Mouse (Mus musculus): ENCODE measurements around the gene Txnrd1. TPM values are rescaled to one million over a fixed set of nuclear protein-coding genes. Genes with fewer than 3 reads are reported as not detected.

Gene Txnrd1
- polyA plus RNA-seq, 1 experiment from 2014 or later: 124 TPM

DNA sequence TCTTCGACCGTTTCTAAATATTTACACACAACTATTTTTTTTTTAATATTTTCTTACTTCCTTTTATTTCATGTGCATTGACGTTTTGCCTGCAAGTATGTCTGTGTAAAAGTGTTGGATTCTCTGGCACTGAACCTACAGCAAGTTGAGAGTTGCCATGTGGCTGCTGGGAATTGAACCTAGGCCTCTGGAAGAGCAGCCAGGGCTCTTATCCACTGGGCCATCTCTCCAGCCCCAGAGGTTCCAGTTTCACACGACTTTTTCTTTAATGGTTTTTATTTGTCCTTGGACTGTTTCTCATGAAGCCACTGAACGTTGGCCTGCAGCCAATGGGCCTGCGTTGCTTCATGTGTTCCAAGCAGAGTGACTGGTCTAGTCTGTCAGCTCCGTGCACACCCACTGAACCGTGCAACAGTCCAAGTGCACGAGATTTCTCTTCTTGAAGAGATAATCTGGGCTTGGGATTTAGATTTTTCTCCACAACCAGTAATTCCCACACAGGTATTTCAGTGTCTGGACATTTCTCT, 55.8 kb downstream of the Txnrd1 start:
- ATAC-seq (no peak), DNase-seq (ENCODE audit: low read depth, low spot score) (peak; percentile 35)
- ChIA-PET CTCF (interaction anchor here (1.2 kb wide), 1 partner anchor 94 kb away, joined by 4 read pairs; no protein-coding TSS in a partner anchor), POLR2A (no interaction called here)
- TF ChIP-seq CTCF (IDR thresholded peaks at IDR 0.05): no peak
- no peaks in the 10 kb centered on the region for H3K27me3 ChIP-seq
- in situ Hi-C loops (cut with MboI; ENCODE audit: low pct_unique_long_range_greater_than_20kb): no loop called here

GRCm38 (mm10) chr10:82890936-82891335, 57.2 kb downstream of the Txnrd1 start:
- no peak for TF ChIP-seq CTCF (IDR thresholded peaks at IDR 0.05)
- ChIA-PET POLR2A (interaction anchor here (0.6 kb wide), 2 partner anchors 46 to 1821 kb away, joined by 3 read pairs; no protein-coding TSS in a partner anchor), CTCF (interaction anchor here (0.9 to 1.4 kb wide), 3 partner anchors 10 to 79 kb away, joined by 3 to 4 read pairs (median 3); no protein-coding TSS in a partner anchor)
- no peak for ATAC-seq
- no peaks in the 10 kb centered on the region for H3K27me3 ChIP-seq
- no peak for DNase-seq (ENCODE audit: low read depth, low spot score)
- in situ Hi-C loops (cut with MboI; ENCODE audit: low pct_unique_long_range_greater_than_20kb): no loop called here

- POLR2A ChIA-PET: no interaction called here
Measured at GRCm38 (mm10) chr10:82891427-82891826, 57.7 kb downstream of the Txnrd1 start.

DNA sequence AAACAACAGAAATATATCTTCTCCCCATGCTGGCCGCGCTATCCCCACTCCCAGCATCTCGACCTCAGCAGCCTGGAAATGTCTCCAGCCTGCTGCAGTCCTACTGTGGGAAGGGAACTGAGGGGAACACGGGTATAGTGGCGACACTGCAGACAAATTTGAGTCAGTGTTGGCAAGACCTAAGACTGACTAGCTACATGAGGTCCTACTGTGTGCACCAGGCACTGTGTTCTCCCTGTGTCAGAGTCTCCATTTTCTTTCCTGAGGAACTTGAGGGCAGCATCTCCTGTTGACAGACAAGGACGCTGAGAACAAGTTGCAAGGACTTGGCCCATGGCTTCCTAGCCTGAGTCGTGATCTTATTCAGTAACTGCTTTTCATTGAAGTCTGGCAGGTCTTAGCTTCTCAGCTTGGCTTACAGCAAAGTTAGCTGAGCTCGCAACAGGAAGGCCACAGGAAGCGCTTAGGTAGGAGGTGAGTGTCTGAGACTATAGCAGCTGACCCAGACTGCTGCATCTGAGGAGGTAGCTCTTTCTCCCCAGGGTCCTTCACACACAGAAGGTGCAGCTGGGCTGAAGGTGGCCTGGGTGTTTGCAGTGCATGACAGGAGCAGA, 58.8 kb downstream of the Txnrd1 start:
- POLR2A ChIA-PET: no interaction called here
- no peak for DNase-seq (ENCODE audit: low read depth, low spot score)
- in situ Hi-C loops (cut with MboI; ENCODE audit: low pct_unique_long_range_greater_than_20kb): no loop called here
- CTCF ChIA-PET: interaction anchor here (1.0 to 1.3 kb wide), 4 partner anchors 9 to 81 kb away, joined by 3 read pairs; no protein-coding TSS in a partner anchor
- no peak for ATAC-seq
- H3K27me3 ChIP-seq: no peaks in the 10 kb centered on the region
- no peak for TF ChIP-seq CTCF (IDR thresholded peaks at IDR 0.05)

More at GRCm38 (mm10) chr10:82891427-82891826, 57.7 kb downstream of the Txnrd1 start:
- CTCF ChIA-PET: interaction anchor here (1.4 kb wide), 1 partner anchor 80 kb away, joined by 3 read pairs; no protein-coding TSS in a partner anchor
- in situ Hi-C loops (cut with MboI; ENCODE audit: low pct_unique_long_range_greater_than_20kb): no loop called here
- no peaks in the 10 kb centered on the region for H3K27me3 ChIP-seq
- no peak for DNase-seq (ENCODE audit: low read depth, low spot score)
- TF ChIP-seq CTCF (IDR thresholded peaks at IDR 0.05): no peak
- no peak for ATAC-seq

GRCm38 (mm10) chr10:82893872-82894650, 60.3 kb downstream of the Txnrd1 start:
- DNase-seq (ENCODE audit: low read depth, low spot score) (no peak), ATAC-seq (no peak)
- in situ Hi-C loops (cut with MboI; ENCODE audit: low pct_unique_long_range_greater_than_20kb): no loop called here
- H3K27me3 ChIP-seq: no peaks in the 10 kb centered on the region
- TF ChIP-seq CTCF (IDR thresholded peaks at IDR 0.05): no peak
- CTCF ChIA-PET: interaction anchor here (1.2 to 1.5 kb wide), 3 partner anchors 80 to 99 kb away, joined by 3 to 5 read pairs (median 3); no protein-coding TSS in a partner anchor
- POLR2A ChIA-PET: interaction anchor here (0.7 to 1.0 kb wide), 2 partner anchors 34 to 703 kb away, joined by 4 to 6 read pairs; no protein-coding TSS in a partner anchor

DNA sequence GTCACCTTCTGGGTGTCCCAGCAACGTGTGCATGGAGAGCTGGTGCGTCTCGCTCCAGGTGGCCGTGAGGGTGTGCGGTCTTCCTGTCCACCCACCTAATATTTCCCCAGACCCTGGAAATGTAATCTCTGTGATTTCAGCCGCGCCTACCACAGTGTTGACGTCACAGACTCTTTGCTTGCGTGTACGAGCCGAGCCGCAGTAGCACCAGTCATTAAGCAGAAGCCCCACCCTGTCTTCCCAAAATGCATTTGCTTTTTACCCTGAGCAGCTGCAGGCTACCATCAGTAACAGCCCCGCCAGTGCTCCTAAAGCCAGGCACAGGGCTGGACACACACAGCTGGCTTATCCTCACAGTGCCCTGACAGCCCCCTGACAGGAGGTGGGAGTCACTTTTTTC, 64.2 kb downstream of the Txnrd1 start:
- DNase-seq (ENCODE audit: low read depth, low spot score) (no peak), ATAC-seq (no peak)
- H3K27me3 ChIP-seq: no peaks in the 10 kb centered on the region
- ChIA-PET POLR2A (no interaction called here), CTCF (no interaction called here)
- in situ Hi-C loops (cut with MboI; ENCODE audit: low pct_unique_long_range_greater_than_20kb): no loop called here
- no peak for TF ChIP-seq CTCF (IDR thresholded peaks at IDR 0.05)

- no peak for ATAC-seq
- CTCF ChIA-PET: no interaction called here
- in situ Hi-C loops (cut with MboI; ENCODE audit: low pct_unique_long_range_greater_than_20kb): no loop called here
- no peak for DNase-seq (ENCODE audit: low read depth, low spot score)
- H3K27me3 ChIP-seq: no peaks in the 10 kb centered on the region
- TF ChIP-seq CTCF (IDR thresholded peaks at IDR 0.05): no peak
- POLR2A ChIA-PET: no interaction called here
Measured at GRCm38 (mm10) chr10:82898893-82899292, 65.1 kb downstream of the Txnrd1 start.

GRCm38 (mm10) chr10:82899810-82900421, 66.2 kb downstream of the Txnrd1 start:
- in situ Hi-C loops (cut with MboI; ENCODE audit: low pct_unique_long_range_greater_than_20kb): loop anchor here (5.0 to 10.0 kb wide), 4 partner anchors 88 to 605 kb away; no protein-coding TSS in a partner anchor
- ChIA-PET CTCF (interaction anchor here (1.2 to 7.0 kb wide), 5 partner anchors 9 to 104 kb away, joined by 4 to 50 read pairs (median 4); no protein-coding TSS in a partner anchor), POLR2A (interaction anchor here (1.2 kb wide), 1 partner anchor 84 kb away, joined by 3 read pairs; no protein-coding TSS in a partner anchor)
- no peak for DNase-seq (ENCODE audit: low read depth, low spot score)
- no peak for ATAC-seq
- TF ChIP-seq CTCF (IDR thresholded peaks at IDR 0.05): no peak
- no peaks in the 10 kb centered on the region for H3K27me3 ChIP-seq

- ATAC-seq: no peak
- no peak for TF ChIP-seq CTCF (IDR thresholded peaks at IDR 0.05)
Measured at GRCm38 (mm10) chr10:82900546-82900945, 66.8 kb downstream of the Txnrd1 start.

DNA sequence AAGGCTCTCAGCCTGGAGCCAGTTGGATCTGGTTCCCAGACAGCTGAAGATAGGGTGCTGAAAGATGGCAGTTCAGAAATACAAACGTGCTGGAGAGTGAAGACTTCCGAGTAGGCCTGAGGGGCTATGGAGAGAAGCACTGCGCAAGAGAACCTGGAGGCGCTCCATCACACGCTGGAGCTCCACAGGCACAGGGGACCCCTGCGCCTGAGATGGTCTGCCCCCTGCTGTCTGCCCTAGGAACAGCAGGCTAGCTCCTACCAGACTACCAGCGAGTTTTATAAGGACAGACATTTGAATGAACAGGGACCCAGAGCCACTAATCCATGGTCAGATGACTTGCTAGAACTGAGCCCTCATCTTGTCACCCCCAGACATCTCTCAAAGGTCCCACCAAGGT, 67.7 kb downstream of the Txnrd1 start:
- CTCF ChIA-PET: interaction anchor here (0.5 to 7.0 kb wide), 13 partner anchors 9 to 234 kb away, joined by 3 to 50 read pairs (median 4); no protein-coding TSS in a partner anchor
- no peak for ATAC-seq
- TF ChIP-seq CTCF (IDR thresholded peaks at IDR 0.05): peak; percentile 95
- in situ Hi-C loops (cut with MboI; ENCODE audit: low pct_unique_long_range_greater_than_20kb): loop anchor here (5.0 to 10.0 kb wide), 4 partner anchors 89 to 603 kb away; no protein-coding TSS in a partner anchor
- POLR2A ChIA-PET: no interaction called here
- no peaks in the 10 kb centered on the region for H3K27me3 ChIP-seq
- DNase-seq (ENCODE audit: low read depth, low spot score): peak; percentile 12

More at GRCm38 (mm10) chr10:82900546-82900945, 66.8 kb downstream of the Txnrd1 start:
- ChIA-PET POLR2A (interaction anchor here (1.2 kb wide), 1 partner anchor 85 kb away, joined by 3 read pairs; no protein-coding TSS in a partner anchor), CTCF (interaction anchor here (1.2 to 7.0 kb wide), 7 partner anchors 10 to 233 kb away, joined by 4 to 50 read pairs (median 5); no protein-coding TSS in a partner anchor)
- DNase-seq (ENCODE audit: low read depth, low spot score): no peak
- in situ Hi-C loops (cut with MboI; ENCODE audit: low pct_unique_long_range_greater_than_20kb): loop anchor here (5.0 to 10.0 kb wide), 4 partner anchors 88 to 604 kb away; no protein-coding TSS in a partner anchor
- no peaks in the 10 kb centered on the region for H3K27me3 ChIP-seq

Data from Patski (cell line).